Mouse (Mus musculus) heart, postnatal 0 days (tissue): ENCODE measurements around the gene Pik3cb.

Experiments
- CTCF ChIP-seq: IDR thresholded peaks from 2 replicates; pipeline ENCODE4 v1.5.1; 2016; ENCODE audit warnings: antibody characterized with exemption, control low read depth, low read depth
- EP300 ChIP-seq: IDR thresholded peaks from 2 replicates; pipeline ENCODE4 v1.6.1; 2016; ENCODE audit warnings: antibody characterized with exemption, low read depth

DNA sequence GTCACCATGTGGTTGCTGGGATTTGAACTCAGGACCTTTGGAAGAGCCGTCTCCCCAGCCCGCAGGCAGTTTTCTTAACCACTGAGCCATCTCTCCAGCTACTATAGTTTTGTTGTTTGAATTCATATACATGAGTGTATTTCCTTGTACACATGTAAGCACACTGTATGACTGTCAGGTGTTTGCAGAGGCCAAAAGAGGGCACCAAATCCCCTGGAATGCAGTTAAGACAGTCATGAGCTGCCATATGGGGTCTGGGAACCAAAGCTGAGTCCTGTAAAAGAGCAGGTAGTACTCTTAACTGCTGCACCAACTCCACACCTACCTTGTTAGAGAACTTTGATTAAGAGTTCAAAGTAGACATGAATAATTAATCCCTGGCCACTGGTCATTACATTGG lies 59.8 kb downstream of the Pik3cb start:
- TF ChIP-seq CTCF (0 out of 2 replicates have a peak, but pooled peaks have one; percentile 3), EP300 (no peak)
